Mouse (Mus musculus) brain, embryonic 14.5 days (tissue): ENCODE results near the gene Cdc42ep1.

Experiments
- CTCF ChIP-seq: fragments of 200-500 bp; IDR thresholded peaks from 2 replicates; pipeline ENCODE4 v1.5.1; 2012; ENCODE audit warnings: inconsistent platforms, mild to moderate bottlenecking, moderate library complexity, borderline replicate concordance; ENCODE audit not compliant: insufficient read depth, insufficient read length; ENCODE audit errors: extremely low read depth
- POLR2A ChIP-seq: fragments of 200-500 bp; IDR thresholded peaks from 2 replicates; pipeline ENCODE4 v1.6.1; 2012; ENCODE audit warnings: mild to moderate bottlenecking, inconsistent platforms, borderline replicate concordance; ENCODE audit not compliant: poor library complexity, insufficient read depth, insufficient read length, severe bottlenecking; ENCODE audit errors: extremely low read depth

- TF ChIP-seq CTCF (no peak), POLR2A (no peak)
Measured at GRCm38 (mm10) chr15:78815314-78816073, 26.9 kb upstream of the Cdc42ep1 start.
